Mouse (Mus musculus) erythroblast, embryonic 14.5 days (primary cell): ENCODE measurements around the gene Nkx2-1.

Experiments
- GATA1 ChIP-seq: IDR thresholded peaks from 2 replicates; pipeline ENCODE4 v1.6.1; 2012; ENCODE audit warnings: low read length, inconsistent platforms, mixed read lengths
- TAL1 ChIP-seq: IDR thresholded peaks from 3 replicates; pipeline ENCODE4 v1.6.1; 2012; ENCODE audit warnings: low read length, inconsistent platforms, mixed read lengths

- no peak for TF ChIP-seq GATA1
- no peak for TF ChIP-seq TAL1
Observed at GRCm38 (mm10) chr12:56540591-56540990, 3.9 kb upstream of the Nkx2-1 start.
